Mouse (Mus musculus): ENCODE measurements at regions not wholly inside any gene's neighbourhood (a gene's known extent, or its start where the extent isn't known, plus 50 kb on each side); places are given as distances from the start of the nearest gene placed in this dataset.
A peak's percentile ranks its signal among the peaks of the same experiment; 100 is the strongest.

DNA sequence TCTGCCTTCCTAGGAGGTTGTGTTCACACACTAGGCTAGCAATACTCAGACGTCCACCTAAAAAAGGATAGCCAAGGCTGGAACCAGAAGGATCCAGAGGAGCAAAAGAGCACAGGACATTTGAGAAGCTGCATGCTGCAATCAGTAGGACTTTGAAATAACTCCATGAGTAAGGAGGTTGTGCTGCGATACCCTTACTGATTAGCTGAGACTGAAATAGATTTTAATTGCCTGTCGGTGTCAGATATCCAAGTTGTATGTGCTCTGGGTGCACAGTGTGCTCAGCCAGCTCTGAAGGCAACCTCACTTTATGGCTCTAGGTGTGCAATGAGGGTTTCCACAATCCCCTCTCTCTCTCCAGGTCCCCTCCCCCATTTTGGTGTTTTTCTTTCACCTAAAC lies 2159.2 kb upstream of the Gm7489 start:
- H3K4me2 ChIP-seq (replicated peaks; ENCODE audit: low read depth, low read length), result no peak overlapping the region
- H3K36me3 ChIP-seq (ENCODE audit: insufficient read depth, low read length), result no peaks in the 10 kb centered on the region
- H3K27me3 ChIP-seq (replicated peaks; ENCODE audit: insufficient read depth, low read length), result no peaks in the 10 kb centered on the region
- H3K9me3 ChIP-seq (ENCODE audit: low read length), result no peaks in the 10 kb centered on the region
- no peak overlapping the region for H3K9ac ChIP-seq (replicated peaks; ENCODE audit: low read depth)
- no peak for DNase-seq (ENCODE audit: low spot score)
- no peak overlapping the region for H3K27ac ChIP-seq (ENCODE audit: low read length)
- TF ChIP-seq EP300 (IDR thresholded peaks at IDR 0.05) (no peak), CTCF (IDR thresholded peaks at IDR 0.05) (no peak)
- 75% methylated on average over 3 of the region's 3 CpGs for WGBS
- no peak overlapping the region for H3K4me3 ChIP-seq (ENCODE audit: low read depth, low read length)
- no peak for ATAC-seq
- no peaks in the 10 kb centered on the region for H3K4me1 ChIP-seq (ENCODE audit: insufficient read depth, low read depth, low read length)

GRCm38 (mm10) chr15:51730106-51730505 lies 2154.6 kb upstream of the Gm7489 start:
- 74% methylated on average over 10 of the region's 10 CpGs for WGBS

DNA sequence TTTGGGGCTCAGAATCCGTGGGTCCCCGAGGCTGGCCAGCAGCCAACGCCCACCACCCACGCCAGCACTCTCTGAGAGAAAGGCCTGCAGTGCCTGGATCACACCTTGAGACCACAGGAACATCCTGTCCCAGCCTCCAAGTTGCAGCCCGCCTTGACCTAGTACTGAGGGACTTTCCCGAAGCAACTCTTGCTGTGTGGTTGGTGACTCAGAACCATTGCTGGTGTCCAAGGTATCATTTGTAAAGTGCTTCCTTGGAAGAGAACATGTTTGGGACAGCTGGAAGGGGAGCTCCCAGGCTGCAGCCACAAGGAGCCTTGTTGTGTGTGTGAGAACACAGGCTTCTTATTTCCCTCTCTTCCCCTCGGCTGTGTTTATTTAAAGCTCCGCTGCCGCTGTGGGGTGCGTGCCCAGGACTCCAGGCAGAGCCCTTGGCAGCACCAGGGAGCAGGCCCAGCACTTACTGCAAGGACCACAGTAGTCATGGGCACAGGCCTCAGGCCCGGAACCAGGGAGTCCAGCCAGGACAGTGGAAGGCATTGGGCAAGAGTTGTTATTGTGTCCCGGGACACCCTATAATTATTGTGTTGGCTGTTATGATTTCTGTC lies 2153.8 kb upstream of the Gm7489 start:
- Histone ChIP-seq H3K36me3 (ENCODE audit: insufficient read depth, low read length) (no peaks in the 10 kb centered on the region), H3K4me2 (replicated peaks; ENCODE audit: low read depth, low read length) (no peak overlapping the region), H3K27ac (ENCODE audit: low read length) (no peak overlapping the region), H3K9ac (replicated peaks; ENCODE audit: low read depth) (no peak overlapping the region), H3K4me3 (ENCODE audit: low read depth, low read length) (no peak overlapping the region), H3K27me3 (replicated peaks; ENCODE audit: insufficient read depth, low read length) (no peaks in the 10 kb centered on the region), H3K4me1 (ENCODE audit: insufficient read depth, low read depth, low read length) (no peaks in the 10 kb centered on the region), H3K9me3 (ENCODE audit: low read length) (no peaks in the 10 kb centered on the region)
- peak; percentile 85 for ATAC-seq
- peak; percentile 61 for DNase-seq (ENCODE audit: low spot score)
- 27% methylated on average over 12 of the region's 12 CpGs for WGBS
- TF ChIP-seq CTCF (IDR thresholded peaks at IDR 0.05), result no peak
- no peak for TF ChIP-seq EP300 (IDR thresholded peaks at IDR 0.05)

More at GRCm38 (mm10) chr15:51730106-51730505, 2154.6 kb upstream of the Gm7489 start:
- no peak for TF ChIP-seq CTCF (IDR thresholded peaks at IDR 0.05)
- Histone ChIP-seq H3K4me2 (replicated peaks; ENCODE audit: low read depth, low read length) (no peak overlapping the region), H3K27ac (ENCODE audit: low read length) (no peak overlapping the region), H3K9me3 (ENCODE audit: low read length) (no peaks in the 10 kb centered on the region), H3K36me3 (ENCODE audit: insufficient read depth, low read length) (no peaks in the 10 kb centered on the region), H3K27me3 (replicated peaks; ENCODE audit: insufficient read depth, low read length) (no peaks in the 10 kb centered on the region), H3K4me1 (ENCODE audit: insufficient read depth, low read depth, low read length) (no peaks in the 10 kb centered on the region), H3K9ac (replicated peaks; ENCODE audit: low read depth) (no peak overlapping the region), H3K4me3 (ENCODE audit: low read depth, low read length) (no peak overlapping the region)
- DNase-seq (ENCODE audit: low spot score) (no peak), ATAC-seq (no peak)

GRCm38 (mm10) chr15:51734194-51734593 lies 2150.5 kb upstream of the Gm7489 start:
- Histone ChIP-seq H3K4me2 (replicated peaks; ENCODE audit: low read depth, low read length) (no peak overlapping the region), H3K4me1 (ENCODE audit: insufficient read depth, low read depth, low read length) (no peaks in the 10 kb centered on the region), H3K36me3 (ENCODE audit: insufficient read depth, low read length) (no peaks in the 10 kb centered on the region), H3K27me3 (replicated peaks; ENCODE audit: insufficient read depth, low read length) (no peaks in the 10 kb centered on the region), H3K9ac (replicated peaks; ENCODE audit: low read depth) (no peak overlapping the region), H3K9me3 (ENCODE audit: low read length) (no peaks in the 10 kb centered on the region), H3K4me3 (ENCODE audit: low read depth, low read length) (no peak overlapping the region), H3K27ac (ENCODE audit: low read length) (no peak overlapping the region)
- TF ChIP-seq CTCF (IDR thresholded peaks at IDR 0.05) (no peak), EP300 (IDR thresholded peaks at IDR 0.05) (no peak)
- WGBS, result 90% methylated on average over 1 of the region's 1 CpGs
- no peak for ATAC-seq
- no peak for DNase-seq (ENCODE audit: low spot score)

All from lung, postnatal 0 days (tissue).